Mouse (Mus musculus): ENCODE data around the gene Rnaseh2c.

- TF ChIP-seq CTCF (IDR thresholded peaks at IDR 0.05; ENCODE audit: extremely low read depth, insufficient read depth, insufficient read length, insufficient replicate concordance) (no peak), POLR2A (IDR thresholded peaks at IDR 0.05; ENCODE audit: low read depth, low read length) (no peak)
These were observed 28.2 kb downstream of the Rnaseh2c start for GRCm38 (mm10) chr19:5629907-5630306.

Measured in spleen, adult 2 months (tissue).